Mouse (Mus musculus) gastrocnemius, postnatal 4 days (tissue): Measurements from ENCODE around the gene Slc25a51. TPM values are rescaled to one million over a fixed set of nuclear protein-coding genes. Genes with fewer than 3 reads are reported as not detected.

Source experiments
- DNase-seq, 2 experiments: peaks; one replicate each; pipeline ENCODE4 v3.0.0; 2021 to 2022; ENCODE audit warnings: low spot score in 2 of 2, mixed read lengths in 2 of 2
- total RNA-seq, 2 experiments: library from RNA; stranded (reverse); gene quantifications; 2 replicates each; pipeline ENCODE4 v1.2.3; 2021

Gene Slc25a51
- total RNA-seq, 2 experiments from 2014 or later, result 81.9 to 89.9 TPM

DNA sequence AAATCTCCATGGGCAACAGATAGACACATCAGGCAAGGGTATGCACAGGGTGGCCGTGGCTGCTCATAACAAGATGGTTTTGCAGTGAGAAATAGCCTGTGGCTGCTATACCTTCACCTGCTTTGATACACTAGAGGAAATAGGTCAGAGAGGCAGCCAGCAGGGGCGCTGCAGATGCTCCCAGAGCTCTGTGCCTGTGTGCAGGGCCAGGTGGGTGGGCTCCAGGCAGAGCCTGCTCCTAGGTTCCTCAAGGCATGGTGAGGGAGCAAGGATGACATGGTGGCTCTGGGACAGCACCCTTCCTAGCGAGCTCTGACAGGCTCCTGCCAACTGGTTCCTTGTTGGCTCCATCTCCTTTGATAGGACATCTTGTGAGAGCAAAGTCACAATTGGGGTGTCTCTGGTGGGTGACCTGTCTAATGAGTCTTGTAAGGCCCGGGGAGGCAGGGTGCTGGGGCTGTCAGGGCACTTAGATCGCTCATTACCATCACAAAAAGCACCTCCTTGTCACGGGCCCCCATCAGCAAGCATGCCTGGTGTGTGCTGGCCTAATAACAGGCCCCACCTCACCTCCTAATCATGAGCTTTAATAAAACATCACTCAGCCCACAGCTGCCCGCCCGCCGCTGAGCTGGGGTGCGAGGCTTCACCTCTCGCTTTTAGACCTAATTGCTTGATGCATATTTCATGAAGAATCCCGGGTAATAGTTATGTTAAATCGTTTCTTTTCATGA, 18.3 kb upstream of the Slc25a51 start:
- DNase-seq, result no peak

DNA sequence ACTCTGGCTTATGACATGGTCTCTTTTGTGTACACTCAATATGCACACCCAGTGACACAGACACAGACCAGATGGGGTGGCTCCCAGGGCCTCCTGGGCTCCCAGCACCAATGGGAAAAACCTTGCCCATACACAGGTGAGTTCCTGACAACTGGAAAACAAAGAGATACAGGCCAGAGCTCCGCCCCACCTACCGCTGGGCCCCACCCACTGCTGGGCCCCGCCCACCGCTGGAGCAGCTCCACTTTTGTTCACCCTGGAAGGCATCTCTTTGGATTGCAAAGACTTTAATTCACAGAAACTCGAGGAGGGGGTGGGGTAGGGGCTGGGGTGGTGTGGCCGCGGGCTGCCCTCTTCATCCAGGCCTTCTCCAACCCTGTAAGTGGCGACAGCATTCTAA, 14.8 kb upstream of the Slc25a51 start:
- DNase-seq, result no peak

DNA sequence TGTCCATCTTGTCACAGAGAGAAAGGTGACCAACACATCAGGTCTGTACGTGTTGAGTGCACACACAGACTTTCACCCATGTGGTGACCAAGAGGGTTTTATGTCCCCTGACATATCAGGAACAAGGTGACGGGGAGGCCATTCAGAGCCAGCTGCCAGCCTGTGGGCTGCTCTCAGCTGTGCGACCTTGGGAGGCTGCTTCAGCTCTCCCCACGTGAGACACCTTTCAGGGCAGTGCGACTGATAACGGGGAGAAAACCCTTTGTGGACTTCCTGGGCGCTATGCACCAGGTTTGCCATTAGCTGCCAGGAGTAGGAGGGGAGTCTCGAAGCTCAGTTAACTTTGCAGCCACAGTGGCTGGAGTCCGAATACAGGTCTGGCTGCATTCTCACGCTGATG, 14.1 kb upstream of the Slc25a51 start:
- no peak for DNase-seq

DNA sequence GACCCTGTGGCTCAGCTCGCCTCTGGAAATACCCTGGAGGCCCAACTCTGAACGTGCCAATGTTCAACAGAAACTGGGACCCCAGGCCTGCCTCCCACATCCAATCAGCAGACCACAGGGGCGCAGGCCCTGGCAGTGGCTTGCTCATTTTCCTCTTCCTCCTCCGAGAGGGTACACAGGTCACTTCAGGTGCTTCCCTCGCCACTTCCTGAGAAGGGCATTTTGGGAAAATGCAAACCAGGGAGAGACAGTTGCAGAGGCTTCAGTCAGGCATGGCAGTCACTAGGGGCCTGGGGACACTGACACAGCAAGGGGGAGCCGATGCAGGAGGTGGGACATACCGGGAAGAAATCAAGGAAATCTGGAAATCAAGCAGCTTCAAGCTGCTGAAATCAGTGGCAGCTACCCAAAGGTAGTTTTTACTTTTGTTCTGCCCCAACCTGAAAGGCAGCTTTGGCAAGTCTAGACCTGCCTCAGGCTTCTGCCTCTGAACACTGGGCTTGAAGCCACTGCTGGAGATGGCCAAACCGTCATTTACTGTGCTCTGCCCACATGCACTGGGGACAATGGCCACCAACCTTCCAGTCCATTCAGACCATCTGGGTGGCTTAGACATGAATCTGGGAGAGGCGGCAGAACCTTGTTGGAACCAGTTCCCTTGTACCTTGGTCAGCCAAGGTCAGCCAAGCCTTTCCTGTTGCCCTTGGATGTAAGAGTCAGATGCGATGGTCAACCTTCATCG, 13.1 kb upstream of the Slc25a51 start:
- DNase-seq, result no peak

DNA sequence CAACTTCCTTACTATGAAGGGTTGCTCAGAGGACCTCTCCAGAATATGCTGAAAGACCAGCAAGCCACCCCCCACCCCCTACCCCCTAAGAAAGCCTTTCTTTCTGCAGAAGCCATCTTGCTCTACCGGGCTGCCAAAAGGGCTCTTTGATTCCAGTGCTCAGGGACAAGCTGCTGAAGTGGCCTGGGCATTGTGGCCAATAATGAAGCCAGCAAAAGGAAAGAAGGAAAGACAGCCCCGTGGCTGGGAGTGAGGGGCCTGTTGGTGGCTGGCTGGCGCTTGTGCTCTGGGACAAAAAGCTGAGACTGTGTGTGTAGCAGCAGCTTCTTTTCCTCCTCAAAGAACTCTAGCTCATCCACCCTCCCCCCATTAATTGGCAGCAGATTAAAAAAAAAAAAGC, 12.2 kb upstream of the Slc25a51 start:
- DNase-seq, result no peak

DNA sequence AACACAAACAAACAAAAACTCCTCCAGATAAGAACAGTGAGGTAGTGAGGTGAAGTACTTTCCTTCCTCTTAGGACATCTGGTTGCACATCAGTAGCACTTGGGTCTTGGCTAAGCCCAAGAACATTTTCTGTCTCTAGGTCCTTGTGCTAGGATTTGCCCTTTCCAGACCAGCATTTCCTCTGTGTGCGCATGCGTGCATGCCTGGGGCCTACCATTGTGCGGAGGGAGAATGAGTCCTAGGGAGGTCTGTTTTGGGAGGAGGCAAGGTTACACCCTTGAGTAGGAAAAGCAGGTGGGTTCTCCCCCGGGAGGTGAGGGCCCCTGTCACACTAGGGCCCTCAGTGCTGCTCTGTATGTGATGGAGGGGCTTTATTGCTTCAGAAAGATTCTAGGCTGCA, 10.5 kb upstream of the Slc25a51 start:
- DNase-seq, result no peak

DNA sequence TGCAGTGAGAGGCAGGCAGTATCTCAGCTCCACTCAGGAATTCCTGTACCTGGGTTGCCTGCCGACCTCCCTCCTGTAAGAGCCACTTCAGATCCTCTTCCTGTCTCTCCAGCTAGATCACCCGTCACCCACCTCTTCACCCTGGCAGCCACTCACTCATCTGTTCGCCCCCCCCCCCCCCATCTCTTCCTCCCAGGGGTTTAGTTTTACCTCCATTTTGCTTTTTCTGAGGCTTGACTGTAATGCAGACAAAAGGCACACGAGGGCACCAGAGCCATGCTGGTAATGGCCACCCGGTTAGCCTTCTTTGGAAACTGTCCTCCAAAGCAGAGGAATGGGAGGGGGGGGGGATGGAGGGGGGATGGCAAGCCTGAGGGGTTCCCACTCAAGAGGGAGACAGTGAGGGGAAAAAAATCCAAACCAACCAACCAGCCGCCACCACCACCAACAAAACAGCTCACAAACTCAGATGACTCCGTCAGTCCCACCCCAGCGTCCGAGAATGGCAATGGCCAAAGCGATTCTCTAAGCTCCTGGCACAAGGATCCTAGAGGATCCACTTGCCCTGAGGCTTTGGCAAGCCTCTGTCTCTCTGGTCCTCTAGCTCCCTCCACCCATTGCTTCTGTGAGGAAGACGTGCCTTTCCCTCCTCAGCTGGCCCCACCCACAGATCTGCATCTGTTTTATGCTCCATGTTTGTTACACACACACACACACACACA, 9.8 kb upstream of the Slc25a51 start:
- DNase-seq, result peak in 1 of 2 experiments; percentile 46

DNA sequence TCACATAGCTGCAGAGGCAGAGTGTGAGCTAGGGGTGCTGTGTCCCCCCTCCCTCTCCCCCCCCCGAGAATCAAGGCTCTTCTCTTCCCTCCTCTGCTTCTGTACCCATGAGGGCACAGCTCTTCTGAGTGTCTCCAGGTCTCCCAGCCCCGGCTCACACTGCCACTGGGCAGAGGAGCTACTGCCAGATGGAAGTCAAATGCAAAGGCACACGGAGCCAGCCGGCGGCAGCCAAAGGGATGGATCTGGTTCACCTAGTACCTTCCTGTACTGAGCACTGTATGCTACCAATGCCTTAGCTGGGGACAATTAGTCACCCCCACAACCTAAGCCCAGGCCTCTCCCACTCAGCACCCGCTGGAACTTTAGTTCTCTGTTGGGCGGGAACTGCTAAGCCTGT, 7.7 kb upstream of the Slc25a51 start:
- DNase-seq, result no peak

DNA sequence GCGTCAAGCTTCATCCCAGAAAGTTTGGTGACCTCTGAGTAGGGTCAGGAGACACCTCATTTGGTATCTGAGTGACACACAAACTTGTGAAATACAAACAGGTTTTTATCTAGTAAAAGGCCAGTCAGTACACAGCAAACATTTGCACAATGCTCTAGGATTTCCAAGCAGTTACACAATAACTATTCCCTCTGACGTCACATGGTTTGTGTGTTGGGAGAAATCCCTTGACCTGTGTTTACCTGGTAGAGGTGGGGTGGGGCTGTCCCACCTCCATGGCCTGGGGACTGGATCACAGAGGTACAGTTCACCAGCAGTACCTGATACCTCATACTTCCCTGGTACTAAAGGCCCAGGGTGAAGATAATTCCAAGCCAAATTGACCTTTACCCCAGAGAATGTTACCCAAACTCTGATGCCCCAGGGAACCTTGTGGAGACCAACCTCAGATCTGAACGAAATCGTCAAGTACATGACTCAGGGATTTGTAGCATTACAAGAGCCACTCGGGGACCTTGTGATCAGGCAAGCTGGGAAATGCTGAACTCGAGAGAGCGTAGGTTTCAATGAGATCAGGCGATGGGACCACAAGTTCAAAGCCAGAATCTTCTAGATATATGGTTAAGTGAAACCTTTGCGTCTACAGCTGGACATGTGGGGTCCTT, 5.2 kb upstream of the Slc25a51 start:
- no peak for DNase-seq

DNA sequence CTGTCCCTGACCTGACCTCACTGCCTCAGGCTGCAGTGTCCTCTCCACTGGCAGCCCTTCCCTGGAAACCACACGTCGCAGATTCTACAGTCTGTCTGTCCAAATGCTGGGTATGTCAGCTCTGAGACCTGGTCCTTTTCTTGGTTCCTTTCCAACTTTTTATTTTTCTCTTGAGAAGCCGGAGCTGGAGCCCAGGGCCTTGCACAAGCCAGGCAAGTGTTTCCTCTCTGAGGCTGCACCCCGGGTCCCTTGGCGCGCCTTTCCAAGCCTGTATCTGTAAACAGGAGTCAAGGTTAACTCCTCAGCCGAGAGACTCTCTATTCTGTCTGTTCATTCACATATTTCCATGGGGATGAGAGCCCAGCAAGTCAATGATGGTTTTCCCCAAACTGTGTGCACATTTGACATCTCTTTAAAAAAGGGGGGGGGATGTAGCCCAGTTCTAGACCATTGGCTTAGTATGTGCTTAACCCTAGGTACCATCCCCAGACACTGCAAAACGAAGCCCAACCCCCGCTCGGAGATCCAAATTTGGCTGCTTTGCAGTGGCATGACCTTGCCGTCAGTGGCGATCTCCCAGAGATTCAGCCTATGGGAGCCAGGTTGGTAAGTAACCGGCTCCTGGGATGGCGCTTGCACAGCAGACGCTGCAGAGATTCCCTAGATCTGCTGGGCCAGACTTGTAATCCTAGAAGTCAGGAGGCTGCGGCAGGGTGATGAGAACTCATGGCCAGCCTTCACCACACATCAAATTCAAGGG, 4.0 kb upstream of the Slc25a51 start:
- no peak for DNase-seq

DNA sequence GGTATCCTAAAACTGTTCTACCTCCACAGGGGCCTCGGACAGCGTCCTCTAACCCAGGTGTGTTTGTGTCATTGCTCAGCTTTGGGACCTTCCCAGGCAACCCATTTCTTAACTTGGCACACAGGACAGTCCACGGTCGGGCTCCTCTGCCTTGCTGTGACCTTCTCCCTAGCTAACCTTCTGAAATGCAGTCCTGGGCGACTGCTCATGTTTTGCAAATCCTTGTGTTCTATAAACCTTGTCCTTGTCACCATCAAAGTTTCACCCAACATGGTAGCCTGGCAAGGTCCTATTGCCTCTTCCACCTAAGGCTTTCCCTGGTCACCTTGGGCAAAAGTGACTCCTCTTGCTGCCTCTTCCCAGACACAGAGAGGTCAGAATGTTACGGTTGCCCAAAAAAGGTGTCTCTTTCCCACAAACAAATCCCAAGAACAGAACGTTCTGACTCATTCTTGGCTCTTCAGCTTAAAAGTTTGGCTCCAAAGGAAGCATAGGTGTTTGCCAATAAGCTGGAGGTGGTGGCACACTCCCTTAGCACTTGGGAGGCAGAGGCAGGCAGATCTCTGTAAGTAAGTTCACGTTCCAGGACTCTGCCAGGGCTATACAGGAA, 2.7 kb upstream of the Slc25a51 start:
- no peak for DNase-seq

DNA sequence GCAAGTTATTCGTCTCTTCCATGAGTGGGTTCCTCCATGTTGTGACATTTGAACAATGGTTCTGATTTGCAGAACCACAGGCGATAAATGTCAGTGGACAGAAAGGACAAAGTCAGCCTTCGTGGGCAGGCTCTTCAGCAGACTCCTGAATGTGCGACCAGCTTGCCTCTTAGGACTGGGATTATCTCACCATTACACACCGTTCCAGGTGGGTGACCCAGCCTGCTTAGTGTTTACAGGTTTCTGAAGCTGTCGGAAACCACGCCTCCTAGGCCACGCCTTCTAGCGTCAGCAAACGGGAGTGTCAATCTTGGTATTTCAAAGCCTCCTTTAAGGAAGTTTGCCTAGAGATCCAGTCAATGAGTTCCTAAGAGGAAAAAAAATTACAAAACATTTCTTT, 704 bp upstream of the Slc25a51 start:
- peak in 1 of 2 experiments; percentile 62 for DNase-seq

DNA sequence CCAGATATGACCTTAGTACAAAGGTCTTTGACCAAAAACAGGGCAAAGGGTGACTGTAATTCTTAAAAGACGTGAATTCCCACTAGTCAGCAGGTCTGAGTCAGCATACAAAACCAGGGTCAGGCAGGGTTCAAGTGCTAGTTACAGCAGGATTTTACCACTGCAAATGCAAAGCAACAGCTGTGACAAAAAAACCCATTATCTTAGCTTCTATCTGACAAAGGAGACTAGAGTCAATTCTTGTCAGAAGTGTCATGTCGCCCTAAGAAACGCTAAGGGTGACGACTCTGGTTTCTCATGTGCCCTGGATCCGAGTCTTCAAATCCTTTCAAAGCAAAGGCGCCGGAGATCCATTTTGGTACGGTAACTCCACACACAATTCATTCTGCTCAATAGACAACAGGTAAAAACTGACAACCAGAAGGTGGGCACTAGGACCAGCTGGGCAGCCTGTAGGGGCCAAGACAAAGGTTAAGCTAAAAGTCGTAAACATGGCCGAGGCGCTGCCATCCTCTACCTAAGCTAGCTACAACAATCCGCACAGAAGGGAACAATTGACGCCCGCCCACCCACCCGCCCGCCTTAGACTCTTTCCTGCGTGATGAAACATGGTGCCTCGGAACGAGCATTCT, 747 bp downstream of the Slc25a51 start:
- DNase-seq, result no peak

DNA sequence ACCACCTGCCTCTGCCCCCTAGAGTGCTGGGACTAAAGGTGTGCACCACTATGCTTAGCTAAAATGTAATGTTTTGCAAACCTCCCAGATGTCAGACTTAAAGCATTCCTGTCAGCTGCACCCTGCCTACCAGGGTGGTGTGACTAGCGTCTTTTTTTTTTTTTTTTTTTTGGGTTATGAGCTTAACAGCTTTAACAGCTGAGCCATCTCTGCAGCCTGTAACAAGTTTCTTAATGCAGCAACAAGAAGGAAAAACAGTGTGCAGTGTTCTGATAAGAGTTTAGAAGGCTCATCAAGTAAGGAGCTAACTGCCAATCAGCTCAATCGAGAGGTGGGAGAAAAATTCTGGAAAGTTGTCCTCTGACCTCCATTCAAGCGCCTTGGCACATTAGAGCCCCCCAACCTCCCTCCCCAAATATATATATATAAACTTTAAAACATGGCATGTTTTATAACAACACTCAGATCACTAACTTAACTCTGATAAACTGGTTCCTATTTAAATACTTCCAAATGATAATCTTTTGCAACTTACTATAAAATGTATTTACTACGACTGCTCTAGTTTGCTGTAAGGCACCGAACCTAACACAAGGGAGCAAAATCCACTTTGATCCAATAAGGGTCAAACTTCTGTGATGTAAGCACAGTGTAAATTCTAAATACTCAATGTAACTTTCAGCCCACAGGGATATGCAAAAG, 1.4 kb downstream of the Slc25a51 start:
- no peak for DNase-seq

DNA sequence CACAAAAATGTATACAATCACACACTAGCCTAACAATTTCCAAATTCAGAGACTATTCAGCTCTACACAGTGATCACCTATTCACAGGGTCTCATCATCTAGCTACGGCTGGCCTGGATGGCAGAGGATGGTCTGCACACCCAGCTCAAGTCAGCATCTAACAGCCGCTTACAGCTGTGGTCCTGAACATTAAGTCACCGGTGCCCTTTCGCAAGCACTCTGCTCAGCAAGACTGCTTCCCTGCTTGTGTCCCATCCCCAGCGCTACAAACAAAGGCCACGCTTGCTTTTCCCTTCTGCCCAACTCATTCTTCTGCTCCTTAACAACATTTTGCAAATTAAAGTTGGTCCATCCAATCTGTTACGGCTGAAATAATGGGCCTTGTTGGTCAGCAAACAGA, 2.2 kb downstream of the Slc25a51 start:
- no peak for DNase-seq

DNA sequence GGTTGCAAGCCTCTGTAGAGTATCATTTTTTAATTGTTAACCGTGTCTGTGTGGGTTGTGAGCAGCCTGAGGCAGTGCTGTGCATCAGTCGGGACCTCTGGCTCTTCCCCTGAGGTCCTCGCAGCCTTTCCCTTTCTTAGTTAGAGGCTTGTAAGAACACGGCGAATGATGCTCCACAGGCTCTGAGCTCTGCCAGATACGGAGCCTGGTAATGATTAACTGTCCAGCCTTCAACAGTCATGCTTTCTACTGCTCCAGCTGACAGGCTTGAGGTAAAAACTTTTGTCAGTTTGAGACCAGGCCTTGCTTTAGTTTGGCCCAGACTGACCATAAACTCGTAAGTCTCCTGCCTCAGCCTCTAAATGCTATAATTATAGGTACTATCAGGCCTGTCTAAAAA, 3.3 kb downstream of the Slc25a51 start:
- DNase-seq, result no peak

DNA sequence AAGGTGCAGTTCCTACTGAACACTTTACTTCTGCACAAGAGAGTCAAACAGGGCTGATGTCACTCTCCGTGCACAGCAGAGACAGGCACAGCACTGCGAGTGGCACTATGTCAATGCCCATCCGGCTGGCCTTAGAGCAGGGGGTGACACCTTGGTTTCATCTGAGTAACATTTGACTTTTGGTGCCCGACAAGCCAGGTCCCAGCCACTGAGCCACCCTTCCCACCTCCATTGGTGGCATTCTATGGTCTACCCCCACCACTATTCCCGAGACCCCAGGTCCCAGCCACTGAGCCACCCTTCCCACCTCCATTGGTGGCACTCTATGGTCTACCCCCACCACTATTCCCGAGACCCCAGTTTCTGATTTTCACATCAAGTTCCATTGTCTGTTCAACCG, 4.5 kb downstream of the Slc25a51 start:
- no peak for DNase-seq

DNA sequence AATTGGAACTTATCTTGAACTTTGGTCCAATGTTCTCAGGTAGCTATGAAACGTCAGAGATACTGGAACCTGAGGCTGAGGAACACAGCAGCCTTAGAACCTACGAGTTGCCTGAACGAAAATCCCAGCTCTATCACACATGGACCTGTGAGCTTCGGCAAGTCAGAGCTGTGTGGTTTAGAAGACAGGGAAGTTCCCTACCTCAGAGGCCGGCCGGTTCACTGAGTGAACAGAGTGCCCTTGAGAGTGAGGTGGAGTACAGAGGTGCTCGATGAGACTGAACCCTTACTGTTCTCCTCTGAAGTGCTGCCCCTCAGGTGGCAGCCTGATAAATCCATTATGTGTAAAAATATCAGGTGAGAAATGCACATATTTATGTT, 5.1 kb downstream of the Slc25a51 start:
- no peak for DNase-seq

DNA sequence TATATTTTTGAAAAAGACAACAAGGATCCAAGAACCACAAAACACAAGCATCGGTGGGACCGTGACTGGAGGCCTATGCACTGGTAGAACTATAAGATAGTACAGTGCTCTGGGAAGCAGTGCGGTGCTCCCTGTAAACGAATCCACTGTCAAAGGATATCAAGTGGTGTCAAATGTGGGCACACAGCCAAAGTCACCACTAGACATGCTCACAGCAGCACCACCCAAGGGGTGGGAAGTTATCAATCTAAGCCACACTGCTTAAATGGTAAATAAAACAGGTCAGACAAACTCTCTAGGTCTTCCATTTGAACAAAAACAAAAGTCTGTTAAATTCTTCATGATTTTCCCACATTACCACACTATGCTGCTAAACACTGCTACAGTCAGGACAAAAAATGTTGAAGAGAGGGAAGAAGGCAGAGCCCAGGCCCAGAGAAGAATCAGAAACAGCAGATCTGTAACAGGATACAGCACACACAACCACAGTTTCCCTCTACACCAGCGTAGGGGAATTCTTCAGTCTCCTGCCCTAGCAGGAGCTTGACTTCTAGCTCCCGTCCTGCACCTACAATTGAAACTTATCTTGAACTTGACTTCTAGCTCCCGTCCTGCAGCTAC, 5.6 kb downstream of the Slc25a51 start:
- DNase-seq, result no peak
